Mouse (Mus musculus): ENCODE measurements at regions not wholly inside any gene's neighbourhood (a gene's known extent, or its start where the extent isn't known, plus 50 kb on each side); places are given as distances from the start of the nearest gene placed in this dataset.

DNA sequence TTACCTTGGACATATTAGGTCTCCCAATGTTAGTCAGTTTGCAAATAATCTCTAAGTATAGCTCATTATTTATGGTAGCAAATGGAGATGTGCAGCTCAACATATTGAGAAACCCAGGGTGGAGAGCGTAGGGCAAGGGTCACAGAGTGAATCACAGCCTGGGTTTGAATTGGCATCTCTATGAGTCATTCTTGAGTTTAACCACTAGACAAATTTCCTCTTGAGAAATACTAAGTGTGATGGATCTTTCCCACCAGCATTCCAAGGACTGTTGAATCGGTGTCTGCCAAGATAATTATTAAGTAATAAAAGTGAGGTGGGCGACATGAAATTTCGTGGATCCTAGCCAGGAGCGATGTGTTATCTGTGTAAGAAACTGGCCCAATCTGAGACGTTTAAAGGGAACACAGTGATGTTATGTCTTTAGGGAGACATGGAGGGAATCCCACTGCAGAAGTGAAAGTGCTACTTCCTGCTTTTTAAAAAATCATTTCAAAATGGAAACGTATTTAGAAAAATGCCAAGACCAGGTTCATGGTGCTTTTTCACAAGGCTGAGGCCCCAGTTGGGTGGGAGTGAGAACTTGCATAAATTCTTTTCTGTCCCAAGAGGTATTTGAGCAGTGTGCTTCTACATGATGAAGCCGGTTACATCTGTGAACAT lies 251.3 kb upstream of the Ptger4 start:
- TF ChIP-seq POLR2A (IDR thresholded peaks at IDR 0.05; ENCODE audit: borderline replicate concordance, control insufficient read depth, low read depth, low read length) = no peak
- no peak for TF ChIP-seq CTCF (IDR thresholded peaks at IDR 0.05; ENCODE audit: control insufficient read depth, insufficient read depth, low read length)

Measured in bone marrow, adult 2 months (tissue).